In genomic region chr1:179252611-179253010, GRCm38 (mm10) we compare ENCODE assay signal across 11 mouse cellular contexts.
DNase-seq lines count a peak whose midpoint lies in the region.
"Had no signal": no experiment of that assay in that cellular context is flagged by ENCODE, and none has a peak within 500 bp of the region (broad histone marks: within the 10 kb centered on the region; RNA-seq: fewer than 3 reads in every experiment).

No protein-coding gene starts in this region.

- DNase-seq in heart, adult 11 months = peak; percentile 42
- no peak for DNase-seq in heart, postnatal 25 days (ENCODE audit: low spot score)
- DNase-seq in cerebellum, adult 8-10 months = peak; percentile 25
- peak; percentile 55 to 73 for DNase-seq in cerebellum, postnatal 14 days
- no peak for DNase-seq in left cerebral cortex, postnatal 4 days
- no peak for DNase-seq in right cerebral cortex, postnatal 14 days
- no peak for DNase-seq in neural tube, embryonic 10.5 days (ENCODE audit: extremely low spot score, low spot score)
- DNase-seq: adrenal gland, postnatal 14 days; gastrocnemius, postnatal 14 days; heart, postnatal 4 days; kidney, adult 8-10 months had no signal

- intact Hi-C loops in heart, postnatal 25 days (cut with DNase I) = no loop called here
- intact Hi-C loops in left cerebral cortex, postnatal 4 days (cut with DNase I) = no loop called here

Comparison
In these comparisons a context has a peak if more than half of its experiments do, and no peak if none do; other contexts are left out.
1. DNase-seq: peak in heart, adult 11 months (single experiment), cerebellum, adult 8-10 months (single experiment) and cerebellum, postnatal 14 days (2 of 2); none in heart, postnatal 25 days (single experiment), left cerebral cortex, postnatal 4 days (single experiment), right cerebral cortex, postnatal 14 days (single experiment) and neural tube, embryonic 10.5 days (single experiment).